Mouse (Mus musculus) retina, embryonic 14.5 days (tissue): Measurements from ENCODE around the gene Nrip2.

Experiments
- DNase-seq: peaks from one replicate; pipeline ENCODE4 v3.0.0-alpha.2; 2015; ENCODE audit warnings: low spot score

Nrip2 gene

DNA sequence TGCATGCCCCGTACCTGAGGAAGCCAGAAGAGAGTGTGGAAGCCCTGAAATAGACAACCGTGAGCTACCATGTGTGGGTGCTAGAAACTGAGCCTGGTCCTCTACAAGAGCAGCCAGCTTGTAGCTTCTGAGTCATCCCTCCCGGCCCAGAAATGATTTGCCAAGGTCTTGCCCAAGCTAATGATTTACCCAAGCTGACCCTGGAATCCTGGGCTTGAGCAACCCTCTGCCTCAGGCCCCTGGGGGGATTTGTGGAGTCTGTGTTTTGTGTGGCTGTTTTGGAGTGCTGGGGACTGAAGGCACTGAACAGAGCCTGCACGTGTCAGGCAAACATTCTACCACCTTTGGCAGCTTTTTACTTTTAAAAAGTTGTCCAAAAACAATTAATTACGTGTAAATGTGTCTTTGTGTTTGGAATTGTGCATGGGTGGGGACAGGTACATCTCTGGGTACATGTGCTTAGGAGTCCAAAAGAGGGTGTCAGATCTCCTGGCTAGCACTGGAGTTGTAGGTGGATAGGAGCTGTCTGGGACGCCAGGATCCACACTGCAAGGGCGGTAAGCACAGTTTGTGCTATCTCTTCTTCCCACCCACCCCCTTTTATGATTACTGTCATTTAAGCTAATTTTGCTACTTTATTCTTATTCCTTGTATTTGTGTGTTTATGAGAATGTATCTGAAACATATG lies 1.4 kb upstream of the Nrip2 start:
- no peak for DNase-seq

DNA sequence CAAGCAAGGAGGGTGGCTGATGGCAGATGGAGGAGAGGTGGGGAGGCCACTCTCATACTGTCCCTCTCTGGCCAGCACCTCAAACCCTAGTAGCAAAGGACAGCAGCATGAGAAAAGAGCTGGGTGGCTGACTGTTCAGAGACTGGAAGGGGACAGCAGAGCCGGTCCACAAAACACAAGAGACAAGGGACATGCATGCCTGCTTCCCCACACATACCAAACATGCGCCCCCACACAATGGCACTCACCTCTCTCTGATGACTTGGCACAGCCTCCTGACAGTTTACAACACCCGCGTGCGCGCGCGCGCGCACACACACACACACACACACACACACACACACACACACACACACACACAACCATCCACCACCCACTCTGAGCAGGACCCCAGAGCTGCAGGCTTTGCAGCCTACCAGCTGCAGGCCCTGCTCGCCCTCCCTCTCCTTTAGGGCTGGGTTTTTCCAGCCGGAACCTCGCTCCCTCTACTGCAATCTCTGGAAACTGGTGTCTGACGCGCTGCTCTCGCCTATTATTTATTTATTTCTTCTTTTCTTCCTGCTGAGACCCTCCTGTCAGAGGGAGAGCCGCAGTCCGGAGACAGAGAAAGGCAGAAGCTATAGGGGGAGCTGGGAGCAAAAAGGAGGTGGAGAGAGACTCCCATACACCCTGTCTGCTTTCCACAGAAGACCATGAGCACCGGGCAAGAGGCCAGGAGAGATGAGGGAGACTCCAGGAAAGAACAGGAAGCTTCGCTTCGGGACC lies 507 bp downstream of the Nrip2 start:
- peak; percentile 50 for DNase-seq

DNA sequence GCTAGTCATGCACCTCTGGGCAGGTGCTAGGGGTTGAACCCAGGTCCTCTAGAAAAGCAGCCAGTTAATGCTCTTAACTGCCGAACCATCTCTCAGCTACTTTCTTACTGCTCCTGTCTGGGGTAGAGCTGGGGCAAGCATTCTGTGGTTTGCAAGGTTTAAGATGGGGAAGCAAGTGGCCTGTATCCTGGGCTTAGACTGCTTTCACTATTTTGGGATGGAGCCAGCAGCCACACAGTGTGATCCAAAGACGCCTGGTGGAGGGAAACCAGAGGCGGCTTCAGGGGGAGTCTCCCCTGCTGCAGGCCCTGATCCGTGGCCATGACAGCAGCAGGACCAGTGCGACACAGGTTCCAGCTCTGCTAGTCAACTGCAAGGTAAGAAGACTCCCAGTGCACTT lies 5.6 kb downstream of the Nrip2 start:
- DNase-seq, result no peak

DNA sequence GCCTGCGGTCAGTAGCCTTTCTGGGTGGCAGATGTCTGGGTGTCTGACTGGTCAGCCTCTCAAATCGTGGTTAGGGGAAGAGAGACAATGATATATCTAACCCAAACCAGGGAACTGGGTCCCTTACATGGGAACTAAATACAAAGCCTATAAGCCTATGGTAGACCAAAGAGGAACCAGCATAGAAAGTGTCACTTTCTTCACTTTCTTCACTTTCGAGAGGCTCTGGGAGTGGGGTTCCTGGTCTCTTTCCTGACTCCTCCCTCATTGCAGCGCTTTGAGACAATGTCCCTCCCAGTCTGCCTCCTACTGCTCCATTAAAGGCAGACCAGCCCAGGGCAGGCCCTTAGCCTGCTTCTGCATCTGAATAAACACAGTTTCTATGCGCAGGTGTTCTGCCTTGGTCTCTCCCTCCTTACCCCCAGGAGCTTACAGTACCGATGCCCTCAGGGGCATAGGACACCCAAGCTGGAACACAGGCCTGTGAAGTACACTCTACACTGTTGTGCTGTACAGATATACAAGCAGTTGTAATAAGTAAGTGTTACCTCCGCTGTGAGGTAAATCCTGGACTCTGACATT lies 9.5 kb downstream of the Nrip2 start:
- no peak for DNase-seq

DNA sequence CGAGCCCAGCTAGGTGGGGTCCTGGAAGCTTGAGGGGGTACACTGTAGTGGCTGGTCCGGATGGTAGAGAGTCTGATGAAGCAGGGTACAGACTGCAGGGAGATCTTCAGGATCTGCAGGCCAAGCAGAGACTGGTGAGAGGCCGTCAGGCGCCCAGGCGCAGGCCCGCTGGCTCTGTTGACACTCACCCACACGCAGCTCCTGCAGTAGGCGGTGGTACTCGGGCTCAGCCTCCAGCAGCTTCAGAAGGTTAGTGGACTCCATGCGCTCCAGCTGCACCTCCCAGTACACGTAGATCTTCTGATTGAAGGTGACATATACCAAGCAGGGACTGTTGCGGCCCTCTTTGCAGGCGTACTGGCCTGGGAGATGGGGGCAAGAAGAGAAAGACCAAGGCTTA lies 11.2 kb downstream of the Nrip2 start:
- no peak for DNase-seq

DNA sequence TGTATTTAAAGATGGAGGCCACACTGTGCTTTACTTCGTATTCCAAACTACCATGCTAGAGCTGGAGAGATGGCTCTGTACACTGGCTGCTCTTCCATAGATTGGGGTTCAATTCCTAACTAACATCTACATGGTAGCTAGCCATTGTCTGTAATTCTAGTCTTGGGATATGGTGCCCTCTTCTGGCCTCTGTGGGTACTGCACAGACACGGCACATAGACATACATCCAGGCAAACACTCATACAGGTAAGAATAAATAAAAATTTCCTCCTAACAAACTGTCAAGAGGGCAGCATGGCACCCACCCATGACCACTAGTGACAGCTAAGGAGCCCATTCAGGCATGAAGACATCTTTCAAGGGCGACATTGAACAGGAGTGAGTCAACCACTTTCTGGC lies 12.0 kb downstream of the Nrip2 start:
- peak; percentile 85 for DNase-seq

DNA sequence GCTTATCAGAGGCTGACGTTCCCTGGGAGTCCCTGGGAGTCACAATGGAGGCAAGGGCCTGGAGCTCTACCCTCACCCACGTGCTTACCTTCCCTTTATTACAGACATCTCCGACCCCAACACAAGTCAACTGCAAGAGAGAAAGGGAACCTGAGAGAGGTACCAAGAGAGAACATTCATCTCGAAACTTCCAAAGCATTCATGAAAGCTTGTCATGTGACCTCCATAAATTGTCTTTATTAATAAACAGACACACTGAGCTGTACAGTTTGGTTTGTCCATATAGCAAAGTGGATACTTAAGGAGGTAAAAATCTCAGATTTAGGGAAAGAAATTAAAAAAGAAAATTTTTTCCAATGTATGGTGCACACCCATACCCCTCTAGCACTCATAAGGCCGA lies 17.1 kb downstream of the Nrip2 start:
- no peak for DNase-seq

DNA sequence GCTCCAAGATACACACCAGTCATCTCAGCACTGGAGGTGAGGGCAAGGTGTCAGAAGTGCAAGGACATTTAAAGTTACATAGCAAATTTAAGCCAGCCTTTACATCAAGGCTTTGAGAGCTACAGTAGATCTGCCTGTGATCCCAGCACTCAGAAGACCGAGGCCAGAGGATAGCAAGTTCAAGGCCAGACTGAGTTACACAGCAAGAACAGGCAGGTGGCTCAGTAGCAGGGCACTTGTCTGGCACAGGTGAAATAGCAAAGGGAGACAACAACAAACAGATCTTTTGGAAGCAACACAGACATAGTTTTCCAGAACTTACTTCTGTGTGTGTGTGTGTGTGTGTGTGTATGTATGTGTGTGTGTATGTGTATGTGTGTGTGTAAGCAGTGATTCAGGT lies 19.0 kb downstream of the Nrip2 start:
- no peak for DNase-seq

DNA sequence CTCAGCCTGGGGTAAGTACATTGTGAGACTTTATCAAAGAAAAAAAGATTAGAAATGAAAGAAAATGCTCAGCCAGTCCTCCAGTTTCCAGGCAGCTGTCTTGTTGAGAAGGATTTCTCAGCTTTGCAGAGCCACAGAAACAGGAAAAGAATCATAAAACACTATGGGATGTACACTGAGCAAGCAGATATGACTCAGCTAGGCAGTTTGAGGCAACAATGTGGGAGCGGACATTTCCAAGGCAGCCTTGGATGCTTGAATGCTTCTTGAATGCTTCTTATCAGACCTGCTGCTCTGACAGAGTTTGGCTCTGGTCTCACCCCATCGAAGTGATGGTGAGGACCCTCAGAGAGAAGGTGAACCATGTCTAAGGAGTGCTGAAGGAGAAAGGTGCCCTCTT lies 21.9 kb downstream of the Nrip2 start:
- DNase-seq, result no peak

DNA sequence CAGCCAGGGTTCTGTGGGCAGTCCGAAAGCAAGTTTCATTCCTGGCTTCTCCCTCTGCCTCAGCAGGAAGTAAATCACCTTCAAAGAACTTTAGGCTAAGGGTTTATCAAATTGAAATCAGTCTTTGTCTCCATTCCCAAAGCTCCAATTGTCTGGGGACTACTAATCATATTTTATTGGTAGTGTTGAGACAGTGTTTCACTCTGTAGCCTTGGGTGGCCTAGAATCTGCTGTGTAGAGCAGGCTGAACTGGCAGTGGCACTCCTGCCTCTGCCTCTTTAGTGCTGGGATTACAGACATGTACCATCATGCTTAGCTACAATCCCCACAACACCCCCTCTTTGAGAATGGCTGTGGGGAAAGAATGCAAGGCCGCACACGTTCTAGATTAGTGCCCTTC lies 22.4 kb downstream of the Nrip2 start:
- no peak for DNase-seq

DNA sequence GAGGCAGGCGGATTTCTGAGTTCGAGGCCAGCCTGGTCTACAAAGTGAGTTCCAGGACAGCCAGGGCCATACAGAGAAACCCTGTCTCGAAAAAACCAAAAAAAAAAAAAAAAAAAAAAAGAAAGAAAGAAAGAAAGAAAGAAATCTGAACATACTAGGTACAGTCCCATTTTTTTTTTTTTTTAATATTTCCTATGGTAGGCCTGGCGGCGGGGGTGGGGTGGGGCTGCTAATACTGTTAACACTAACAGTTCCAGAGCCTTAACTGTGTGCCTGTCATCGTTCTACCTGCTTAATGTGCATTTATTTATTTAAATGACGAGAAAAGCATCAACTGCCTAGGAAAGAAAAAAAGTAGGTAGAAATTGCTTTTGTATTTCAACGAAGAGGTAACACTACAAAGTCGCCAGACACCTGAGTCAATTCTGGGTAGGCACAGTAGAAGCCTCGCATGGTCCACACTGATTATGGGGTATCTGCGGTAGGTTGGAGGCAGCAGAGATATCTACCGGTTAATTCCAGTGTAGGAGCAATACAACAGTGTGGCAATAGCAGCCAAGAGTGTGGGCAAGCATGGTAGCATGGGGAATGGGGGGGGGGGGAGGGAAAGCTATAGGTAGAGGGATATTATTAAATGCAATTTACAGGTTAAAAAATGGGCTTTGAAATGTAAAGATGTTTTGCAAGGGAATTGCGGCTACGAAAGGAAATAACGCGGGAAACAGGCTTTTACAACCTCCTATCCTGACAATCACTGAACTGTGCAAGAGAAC lies 24.6 kb downstream of the Nrip2 start:
- DNase-seq, result no peak

DNA sequence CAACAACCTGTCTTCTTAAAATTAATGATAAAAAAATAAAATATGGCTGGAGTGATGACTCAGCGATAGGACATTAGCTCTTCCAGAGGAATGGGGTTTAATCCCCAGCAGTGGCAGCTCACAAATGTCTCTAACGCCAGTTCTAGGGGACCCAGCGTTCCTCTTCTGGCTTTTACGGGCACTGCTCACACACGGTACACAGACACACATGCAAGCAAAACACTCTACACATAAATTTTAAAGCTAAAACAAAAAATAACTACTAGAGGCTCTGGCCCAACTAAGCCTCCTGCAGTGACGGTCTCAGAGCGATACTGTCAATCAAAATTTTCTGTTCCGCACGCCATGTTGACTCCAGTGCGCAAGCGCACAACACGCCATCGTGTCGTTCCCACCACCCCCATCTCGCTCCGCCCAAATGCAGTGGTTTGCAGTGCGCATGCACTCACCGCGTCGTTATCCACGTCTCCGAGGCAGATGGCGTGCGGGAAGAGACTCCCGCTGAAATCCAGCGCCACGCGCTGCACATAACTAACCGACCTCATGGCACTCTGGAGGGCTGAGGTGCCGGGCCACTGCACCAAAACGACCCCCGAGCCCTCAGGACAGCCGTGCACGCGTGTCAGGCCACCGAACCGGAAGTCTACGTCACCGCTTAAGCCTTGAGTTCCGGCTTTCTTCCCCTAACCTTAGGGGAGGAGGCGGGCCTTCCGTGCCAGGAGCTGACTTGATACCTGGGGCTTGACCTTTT lies 25.3 kb downstream of the Nrip2 start, which contains the start of gene Itfg2:
TSS of gene Itfg2 (minus strand) at position 663 of the 751 bp plus-strand sequence.
- peak; percentile 97 for DNase-seq

DNA sequence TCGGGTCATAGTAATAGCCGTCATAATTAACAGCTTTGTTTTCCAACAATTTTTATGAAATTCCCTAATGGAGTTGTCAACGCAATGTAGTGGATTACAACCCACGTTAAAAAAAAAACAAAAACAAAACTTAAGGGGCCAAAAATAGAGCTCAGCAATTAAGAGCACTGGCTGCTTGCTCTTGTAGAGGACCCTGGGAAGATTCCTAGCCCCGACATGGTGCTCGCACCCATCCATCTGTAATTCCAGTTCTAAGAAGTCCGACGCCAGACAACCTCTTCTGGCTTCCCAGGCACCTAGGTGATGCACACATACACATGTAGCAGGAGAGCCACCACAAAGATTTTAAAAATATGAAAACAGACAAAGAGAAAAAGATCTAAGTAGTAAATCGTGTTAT lies 25.9 kb downstream of the Nrip2 start:
- DNase-seq, result no peak

DNA sequence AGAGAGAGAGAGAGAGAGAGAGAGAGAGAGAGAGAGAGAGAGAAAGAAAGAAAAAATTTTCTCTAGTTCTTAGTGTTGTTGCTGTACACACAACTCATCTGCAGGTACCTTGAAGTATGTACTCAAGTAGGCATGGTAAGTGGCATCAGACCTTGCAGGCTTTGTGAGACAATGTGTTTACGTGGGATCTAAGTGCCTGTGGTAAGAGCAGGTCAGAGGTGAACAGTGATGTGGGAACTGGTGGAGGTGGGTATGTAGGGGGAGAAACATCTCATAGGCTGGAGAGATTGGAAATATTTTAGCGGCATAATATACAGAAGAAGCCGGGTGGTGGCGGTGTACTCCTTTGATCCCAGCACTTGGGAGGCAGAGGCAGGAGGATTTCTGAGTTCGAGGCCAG lies 28.5 kb downstream of the Nrip2 start:
- no peak for DNase-seq

DNA sequence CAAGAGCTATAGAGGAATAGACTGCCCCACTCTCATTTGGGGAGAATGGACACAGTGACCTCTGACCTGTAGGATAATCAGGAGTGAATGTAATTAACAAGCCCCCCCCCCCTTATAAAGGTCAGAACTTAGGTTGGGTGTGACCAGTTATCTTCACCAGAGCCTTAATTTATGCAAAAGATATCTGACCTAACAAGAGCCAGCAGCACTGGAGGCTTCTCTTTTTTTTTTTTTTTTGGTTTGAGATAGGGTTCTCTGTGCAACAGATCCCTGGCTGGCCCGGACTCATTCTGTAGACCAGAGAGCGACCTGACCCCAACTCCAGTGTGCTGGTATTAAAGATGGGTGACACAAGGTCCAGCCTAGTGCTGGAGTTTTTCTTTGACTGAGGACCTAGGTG lies 30.2 kb downstream of the Nrip2 start:
- DNase-seq, result no peak

DNA sequence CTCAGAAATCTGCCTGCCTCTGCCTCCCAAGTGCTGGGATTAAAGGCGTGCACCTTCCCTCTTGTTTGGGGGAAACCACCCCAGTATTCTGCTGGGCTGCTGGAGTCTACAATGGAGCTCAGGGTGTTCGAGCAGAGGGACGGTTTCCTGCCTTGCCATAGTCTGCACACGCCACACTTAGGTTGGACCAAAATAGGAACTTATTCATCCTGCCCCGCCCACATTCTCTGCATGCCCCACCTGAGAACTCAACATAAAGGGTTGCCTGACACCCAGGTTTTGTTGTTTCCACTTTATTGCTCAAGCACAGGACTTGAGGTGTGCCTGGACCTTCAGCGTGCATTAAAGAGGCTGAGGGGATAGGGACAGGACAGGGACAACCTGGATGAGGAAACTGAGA lies 30.7 kb downstream of the Nrip2 start:
- no peak for DNase-seq

DNA sequence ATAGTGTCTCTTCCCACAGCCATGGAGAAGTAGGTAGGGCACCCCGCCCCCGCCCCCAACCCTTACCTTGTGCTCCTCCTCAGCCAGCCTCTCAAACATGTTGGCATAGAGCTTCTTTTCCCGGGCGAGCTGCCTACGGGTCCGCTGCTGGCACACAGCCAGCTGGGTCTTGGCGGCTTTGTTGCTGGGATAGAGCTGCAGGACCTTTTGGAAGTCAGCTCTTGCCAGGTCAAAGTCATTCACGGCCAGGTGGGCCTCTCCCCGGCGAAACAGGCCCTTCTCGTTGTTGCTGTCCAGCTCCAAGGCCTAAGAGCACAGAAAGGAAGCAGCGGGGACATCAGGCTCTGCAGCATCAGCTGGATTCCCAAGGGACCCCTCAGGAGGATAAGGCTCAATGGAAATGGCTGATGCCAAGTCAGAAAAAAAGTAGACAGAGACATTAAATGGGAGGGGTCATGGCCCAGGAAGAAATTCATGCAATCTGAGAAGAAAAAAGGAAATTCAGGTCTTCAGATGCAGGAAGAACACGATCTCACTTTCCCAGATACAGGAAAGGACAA lies 33.3 kb downstream of the Nrip2 start:
- DNase-seq, result no peak

DNA sequence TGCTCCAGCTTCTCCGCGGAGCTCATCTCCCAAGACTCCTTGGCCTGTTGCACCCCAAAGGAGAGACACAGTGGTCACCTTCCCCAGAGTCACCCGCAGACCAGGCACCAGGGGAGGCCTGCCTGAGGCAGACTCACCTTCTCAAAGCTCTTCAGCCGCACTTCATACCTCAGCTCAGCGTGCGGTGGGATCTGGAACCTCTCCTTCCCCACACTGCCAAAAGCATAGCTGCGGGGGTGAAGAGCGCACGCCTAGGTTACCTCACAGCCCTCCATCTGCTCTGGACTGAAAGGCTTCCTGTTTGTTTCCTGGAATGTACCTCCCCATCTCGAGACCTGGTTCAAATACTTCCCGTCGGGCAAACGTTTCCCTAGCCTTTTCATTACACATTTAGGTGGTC lies 34.5 kb downstream of the Nrip2 start:
- no peak for DNase-seq

DNA sequence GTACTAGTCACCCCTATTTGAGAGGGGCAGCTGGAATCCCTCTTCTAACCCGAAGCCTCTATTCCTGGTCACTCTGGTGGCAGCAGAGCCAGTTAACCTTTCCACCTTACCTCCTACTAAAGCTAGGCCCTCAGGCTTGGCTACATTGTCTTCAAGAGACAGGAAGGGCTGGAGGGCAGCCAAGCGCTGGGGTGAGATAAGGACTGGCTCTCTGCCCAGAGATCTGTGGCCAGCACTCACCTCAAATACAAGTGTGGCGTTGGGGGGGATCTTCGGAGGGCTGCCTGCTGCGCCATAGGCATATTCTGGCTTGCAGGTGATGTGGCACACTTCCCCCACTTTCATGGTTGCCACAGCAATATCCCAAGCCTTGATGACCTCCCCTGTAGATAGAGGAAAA lies 36.4 kb downstream of the Nrip2 start:
- no peak for DNase-seq

DNA sequence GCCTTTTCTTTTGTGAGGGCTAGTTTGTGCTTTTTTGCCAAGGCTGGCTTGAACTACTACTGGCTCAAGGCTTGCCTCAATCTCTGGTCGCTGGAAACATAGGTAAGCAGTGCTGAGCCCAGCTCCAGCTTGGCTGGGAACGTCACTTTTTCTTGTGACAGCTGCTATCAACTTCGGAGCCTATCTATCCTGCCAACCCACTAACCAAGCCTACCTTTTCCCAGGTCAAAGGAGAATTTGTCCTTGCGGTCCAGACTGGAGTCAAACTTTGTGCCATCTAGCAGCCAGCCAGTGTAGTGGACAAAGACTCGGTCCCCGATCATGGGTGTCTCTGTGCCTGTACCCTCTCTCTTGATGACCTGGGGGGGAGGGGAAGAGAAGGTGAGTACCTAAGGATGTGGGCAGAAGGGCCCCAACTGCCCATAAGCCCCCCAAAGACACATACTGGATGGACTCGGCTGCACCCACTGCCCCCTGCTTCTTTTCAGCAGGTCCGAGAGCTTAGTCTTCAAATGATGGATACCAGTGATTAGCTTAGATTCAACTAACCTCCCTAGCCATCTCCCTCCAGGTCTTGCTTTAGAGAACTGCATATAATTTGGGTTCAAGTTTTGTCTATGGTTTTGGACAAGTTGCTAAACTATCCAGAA lies 37.4 kb downstream of the Nrip2 start:
- DNase-seq, result no peak

DNA sequence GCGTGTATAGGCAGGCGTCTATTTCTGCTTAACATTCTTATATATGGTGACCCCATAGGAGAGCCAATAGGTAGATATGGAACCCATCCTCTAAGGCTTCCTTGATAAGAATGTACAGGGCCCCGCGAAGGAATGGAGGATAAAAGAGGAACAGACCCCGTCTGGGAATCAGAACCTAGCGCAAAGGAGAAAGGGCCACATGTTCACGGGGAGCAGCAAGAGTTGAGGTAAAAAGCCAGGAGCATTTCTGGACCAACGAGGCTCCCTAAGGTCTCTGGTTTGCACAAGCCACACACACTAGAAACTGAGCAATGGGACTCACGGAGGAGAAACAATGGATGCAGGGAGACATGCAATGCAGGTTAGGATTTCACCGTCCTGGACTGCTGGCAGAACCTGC lies 38.2 kb downstream of the Nrip2 start:
- DNase-seq, result no peak
